In genomic region chr3:87529568-87529967, GRCm38 (mm10) we compare ENCODE assay signal across 13 mouse cellular contexts. TPM values are rescaled to one million over a fixed set of nuclear protein-coding genes. Genes with fewer than 3 reads are reported as not detected.
DNase-seq lines count a peak whose midpoint lies in the region; ATAC-seq and TF ChIP-seq lines count a peak whose summit lies in the region.
"Had no signal": no experiment of that assay in that cellular context is flagged by ENCODE, and none has a peak within 500 bp of the region (broad histone marks: within the 10 kb centered on the region; RNA-seq: fewer than 3 reads in every experiment).

No protein-coding gene starts in this region.

- 91% methylated on average over 11 of the region's 11 CpGs for WGBS in kidney, adult 2 months
- 92% methylated on average over 11 of the region's 11 CpGs for WGBS in kidney, embryonic 14.5 days
- WGBS in hindbrain, postnatal 0 days, result 93% methylated on average over 11 of the region's 11 CpGs

- no peak for ATAC-seq in kidney, embryonic 14.5 days (ENCODE audit: low FRiP score, low TSS enrichment)
- ATAC-seq in megakaryocyte progenitor cell, adult 5-6 weeks (replicated peaks; ENCODE audit: poor library complexity), result peak; percentile 64
- ATAC-seq in hindbrain, postnatal 0 days, result no peak

- H3K4me1 ChIP-seq in kidney, adult 2 months (ENCODE audit: control insufficient read depth, insufficient read depth, low read length), result peaks cover 8% of the 10 kb centered on the region; the same call in 1 of the 2 replicates
- H3K4me1 ChIP-seq in kidney, embryonic 14.5 days (ENCODE audit: control insufficient read depth, insufficient read depth, low read length), result peaks cover 7% of the 10 kb centered on the region
- no peaks in the 10 kb centered on the region for H3K4me1 ChIP-seq in hindbrain, postnatal 0 days (ENCODE audit: insufficient read depth, low read length)

- no peak overlapping the region for H3K9ac ChIP-seq in kidney, embryonic 14.5 days (ENCODE audit: low read depth, low read length)
- no peak overlapping the region for H3K9ac ChIP-seq in hindbrain, postnatal 0 days (replicated peaks; ENCODE audit: low read length)
- H3K9ac ChIP-seq: heart, embryonic 15.5 days; liver, embryonic 15.5 days had no signal

- no peak for TF ChIP-seq POLR2A in kidney, adult 2 months (IDR thresholded peaks at IDR 0.05; ENCODE audit: low read depth, low read length)

- H3K27me3 ChIP-seq in kidney, adult 2 months (replicated peaks; ENCODE audit: control insufficient read depth, insufficient read depth, low read length), result no peaks in the 10 kb centered on the region
- H3K27me3 ChIP-seq in kidney, embryonic 14.5 days (ENCODE audit: control insufficient read depth, insufficient read depth, low read length), result no peaks in the 10 kb centered on the region
- H3K27me3 ChIP-seq in hindbrain, postnatal 0 days (ENCODE audit: insufficient read depth, low read length), result no peaks in the 10 kb centered on the region
- H3K27me3 ChIP-seq: heart, embryonic 15.5 days; liver, embryonic 15.5 days had no signal

- H3K4me2 ChIP-seq in kidney, embryonic 14.5 days (replicated peaks; ENCODE audit: low read depth, low read length), result no peak overlapping the region
- no peak overlapping the region for H3K4me2 ChIP-seq in hindbrain, postnatal 0 days (ENCODE audit: low read depth, low read length)
- H3K4me2 ChIP-seq: heart, embryonic 15.5 days; liver, embryonic 15.5 days had no signal

- peak; percentile 5 for DNase-seq in kidney, adult 2 months
- peak; percentile 86 for DNase-seq in MEL-GATA-1-ER (ENCODE audit: extremely low read depth, low read depth)
- DNase-seq in thymus, postnatal 10 days (ENCODE audit: low spot score in 2 of 2), result peak; percentile 67 to 68
- no peak for DNase-seq in hindbrain, postnatal 0 days (ENCODE audit: low spot score)
- no peak for DNase-seq in embryo, embryonic 10.5 days (ENCODE audit: low spot score)
- DNase-seq in gastrocnemius, adult 18-20 months (ENCODE audit: low spot score), result no peak
- DNase-seq: adrenal gland, postnatal 10 days; gastrocnemius, postnatal 14 days; kidney, postnatal 25 days had no signal

- H3K4me3 ChIP-seq in kidney, adult 2 months (ENCODE audit: insufficient read depth, low read depth, low read length), result no peak overlapping the region
- no peak overlapping the region for H3K4me3 ChIP-seq in kidney, embryonic 14.5 days (ENCODE audit: low read length)
- H3K4me3 ChIP-seq in hindbrain, postnatal 0 days (ENCODE audit: low read length), result no peak overlapping the region
- H3K4me3 ChIP-seq: heart, embryonic 15.5 days; liver, embryonic 15.5 days had no signal

- H3K36me3 ChIP-seq in kidney, adult 2 months (ENCODE audit: control insufficient read depth, insufficient read depth, low read length), result peaks cover 2% of the 10 kb centered on the region
- peaks cover 61% of the 10 kb centered on the region for H3K36me3 ChIP-seq in kidney, embryonic 14.5 days (ENCODE audit: control insufficient read depth, insufficient read depth, low read length)
- H3K36me3 ChIP-seq in hindbrain, postnatal 0 days (ENCODE audit: insufficient read depth, low read length), result peaks cover 45% of the 10 kb centered on the region

- no peak for TF ChIP-seq CTCF in kidney, adult 2 months (conservative IDR thresholded peaks at IDR 0.05; ENCODE audit: insufficient read depth, insufficient read length, low read depth, low read length)
- no peak for TF ChIP-seq CTCF in hindbrain, postnatal 0 days (IDR thresholded peaks at IDR 0.05; ENCODE audit: low read depth)

- H3K27ac ChIP-seq in kidney, adult 2 months (ENCODE audit: insufficient read depth, low read depth, low read length), result no peak overlapping the region
- no peak overlapping the region for H3K27ac ChIP-seq in kidney, embryonic 14.5 days (ENCODE audit: low read depth, low read length)
- H3K27ac ChIP-seq in hindbrain, postnatal 0 days, result no peak overlapping the region
- H3K27ac ChIP-seq: heart, embryonic 15.5 days; liver, embryonic 15.5 days had no signal

- H3K9me3 ChIP-seq in kidney, embryonic 14.5 days (ENCODE audit: control insufficient read depth, low read length), result no peaks in the 10 kb centered on the region
- H3K9me3 ChIP-seq in hindbrain, postnatal 0 days (ENCODE audit: low read length), result no peaks in the 10 kb centered on the region
- H3K9me3 ChIP-seq: heart, embryonic 15.5 days; liver, embryonic 15.5 days had no signal

RNA-seq across cellular contexts. Expression of gene Etv3, which starts 4.4 kb away (rescaled TPM):
- 8.4 and 9.1 TPM in 2 replicates for polyA plus RNA-seq in kidney, adult 2 months (2012; rRNA removed)
- polyA plus RNA-seq in kidney, embryonic 14.5 days (2014; fragmentation: Nextera tagmentation; extraction: Ambion mirVana), result 8.2 and 9.7 TPM in 2 replicates
- 7.4 and 8.5 TPM in 2 replicates for total RNA-seq in megakaryocyte progenitor cell, adult 5-6 weeks (2015)
- 9.2 and 9.5 TPM in 2 replicates for total RNA-seq in megakaryocyte progenitor cell, adult 5-6 weeks (2017)
- total RNA-seq in hindbrain, postnatal 0 days (2014; rRNA removed), result 9.5 and 13.2 TPM in 2 replicates
- 7.2 and 7.7 TPM in 2 replicates for polyA plus RNA-seq in hindbrain, postnatal 0 days (2015; fragmentation: Nextera tagmentation; extraction: Ambion mirVana)
- total RNA-seq in gastrocnemius, adult 18-20 months (2021), result 1 to 10 TPM; 9.5 to 9.7 TPM

Comparison
In these comparisons a context has a peak if more than half of its experiments do, and no peak if none do; other contexts are left out.
1. DNase-seq: peak in kidney, adult 2 months (single experiment), MEL-GATA-1-ER (single experiment) and thymus, postnatal 10 days (2 of 2); none in hindbrain, postnatal 0 days (single experiment), embryo, embryonic 10.5 days (single experiment) and gastrocnemius, adult 18-20 months (single experiment).